Comparison of ENCODE assay signal across 11 mouse cellular contexts in the genomic region with DNA sequence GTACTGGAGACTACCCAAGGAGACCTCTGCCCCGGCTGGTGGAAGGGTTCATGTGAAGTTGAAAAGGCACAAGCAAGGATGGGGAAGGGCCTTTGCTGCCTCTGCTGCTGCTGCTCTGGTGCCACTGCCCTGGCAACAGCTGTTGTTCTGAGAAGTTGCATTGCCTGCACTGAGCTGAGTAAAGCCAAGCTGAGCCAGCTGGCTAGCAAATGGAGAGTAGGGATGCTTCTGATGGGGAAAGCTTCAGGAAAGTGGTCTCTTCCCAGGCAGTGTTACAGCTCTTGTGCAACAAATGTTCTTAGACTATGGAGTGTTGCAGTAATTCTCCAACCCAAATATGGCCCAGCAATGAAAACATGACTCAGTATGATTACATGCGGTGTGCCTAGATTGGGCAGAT.
"Had no signal": no experiment of that assay in that cellular context is flagged by ENCODE, and none has a peak within 500 bp of the region (broad histone marks: within the 10 kb centered on the region; RNA-seq: fewer than 3 reads in every experiment).

No protein-coding gene starts in this region.

- H3K9ac ChIP-seq: limb, embryonic 13.5 days; liver, embryonic 15.5 days; neural tube, embryonic 12.5 days had no signal

- H3K4me3 ChIP-seq: layer of hippocampus, adult 2 months; limb, embryonic 13.5 days; liver, embryonic 15.5 days; neural tube, embryonic 12.5 days had no signal

- H3K4me2 ChIP-seq: limb, embryonic 13.5 days; liver, embryonic 15.5 days; neural tube, embryonic 12.5 days had no signal

- H3K9me3 ChIP-seq: limb, embryonic 13.5 days; liver, embryonic 15.5 days; neural tube, embryonic 12.5 days had no signal

- ATAC-seq: intestine, embryonic 16.5 days had no signal

- DNase-seq: kidney, adult 8-10 months; left cerebral cortex, postnatal 4 days; midbrain, embryonic 14.5 days; thymus, adult 2 months; thymus, postnatal 25 days had no signal

- H3K4me1 ChIP-seq: limb, embryonic 13.5 days; liver, embryonic 15.5 days; neural tube, embryonic 12.5 days had no signal

- H3K27me3 ChIP-seq: limb, embryonic 13.5 days; liver, embryonic 15.5 days; neural tube, embryonic 12.5 days had no signal

- H3K27ac ChIP-seq: kidney, postnatal 0 days; layer of hippocampus, adult 2 months; limb, embryonic 13.5 days; liver, embryonic 15.5 days; neural tube, embryonic 12.5 days had no signal

- H3K36me3 ChIP-seq: limb, embryonic 13.5 days; liver, embryonic 15.5 days; neural tube, embryonic 12.5 days had no signal
